8 mouse cellular contexts compared by ENCODE assay signal in genomic region chr11:102338561-102338960, GRCm38 (mm10). TPM values are rescaled to one million over a fixed set of nuclear protein-coding genes. Genes with fewer than 3 reads are reported as not detected.
A peak's percentile ranks its signal among the peaks of the same experiment; 100 is the strongest.
DNase-seq lines count a peak whose midpoint lies in the region; ATAC-seq lines count a peak whose summit lies in the region.

No protein-coding gene starts in this region.

- WGBS in intestine, embryonic 16.5 days, result 32% methylated on average over 3 of the region's 3 CpGs
- 52% methylated on average over 3 of the region's 3 CpGs for WGBS in intestine, embryonic 15.5 days

- peak; percentile 36; the same call in 1 of the 2 replicates for ATAC-seq in intestine, embryonic 16.5 days
- no peak for ATAC-seq in intestine, embryonic 15.5 days

- no peaks in the 10 kb centered on the region for H3K27me3 ChIP-seq in intestine, embryonic 16.5 days (replicated peaks; ENCODE audit: control insufficient read depth, insufficient read depth, low read length)
- H3K27me3 ChIP-seq in intestine, embryonic 15.5 days (replicated peaks), result no peaks in the 10 kb centered on the region

- no peaks in the 10 kb centered on the region for H3K9me3 ChIP-seq in intestine, embryonic 16.5 days (ENCODE audit: control insufficient read depth, low read length)
- no peaks in the 10 kb centered on the region for H3K9me3 ChIP-seq in intestine, embryonic 15.5 days

- H3K4me3 ChIP-seq in intestine, embryonic 16.5 days (ENCODE audit: low read length), result no peak overlapping the region
- H3K4me3 ChIP-seq in intestine, embryonic 15.5 days (replicated peaks), result no peak overlapping the region

- peak; percentile 48 for DNase-seq in NIH3T3 (ENCODE audit: low read depth)
- DNase-seq in cerebellum, postnatal 36 days, result peak; percentile 98 to 99
- peak; percentile 81 to 84 for DNase-seq in heart, postnatal 36 days
- peak; percentile 93 to 96 for DNase-seq in lung, adult 18-20 months
- peak; percentile 57 for DNase-seq in testis, postnatal 10 days (ENCODE audit: low spot score)
- DNase-seq in thymus, postnatal 25 days, result no peak

- no peaks in the 10 kb centered on the region for H3K36me3 ChIP-seq in intestine, embryonic 16.5 days (ENCODE audit: control insufficient read depth, insufficient read depth, low read length)
- H3K36me3 ChIP-seq in intestine, embryonic 15.5 days, result no peaks in the 10 kb centered on the region

- H3K27ac ChIP-seq in intestine, embryonic 16.5 days (ENCODE audit: low read length), result no peak overlapping the region
- H3K27ac ChIP-seq in intestine, embryonic 15.5 days, result no peak overlapping the region

- H3K9ac ChIP-seq in intestine, embryonic 16.5 days (ENCODE audit: low read depth, low read length), result no peak overlapping the region
- H3K9ac ChIP-seq in intestine, embryonic 15.5 days, result no peak overlapping the region

- H3K4me2 ChIP-seq in intestine, embryonic 16.5 days (ENCODE audit: low read depth, low read length), result no peak overlapping the region
- H3K4me2 ChIP-seq in intestine, embryonic 15.5 days (replicated peaks), result no peak overlapping the region

- intact Hi-C loops in heart, postnatal 36 days (cut with DNase I), result no loop called here

- H3K4me1 ChIP-seq in intestine, embryonic 16.5 days (ENCODE audit: control insufficient read depth, insufficient read depth, low read length), result peaks cover 4% of the 10 kb centered on the region; the same call in 1 of the 2 replicates
- peaks cover 5% of the 10 kb centered on the region; the same call in 1 of the 2 replicates for H3K4me1 ChIP-seq in intestine, embryonic 15.5 days (replicated peaks)

RNA-seq across cellular contexts. Expression of gene Ubtf, which starts 19.0 kb away (rescaled TPM):
- 65.5 and 66.0 TPM in 2 replicates for polyA plus RNA-seq in intestine, embryonic 16.5 days (2015; fragmentation: Nextera tagmentation; extraction: Ambion mirVana)
- 77.8 and 80.2 TPM in 2 replicates for polyA plus RNA-seq in intestine, embryonic 15.5 days (2015; fragmentation: Nextera tagmentation; extraction: Ambion mirVana)
- 10 to 100 TPM; 57.2 to 60.4 TPM for total RNA-seq in heart, postnatal 36 days (2021)

RNA-seq across cellular contexts. Expression of gene Slc4a1, which starts 27.4 kb away (rescaled TPM):
- 11.2 and 19.3 TPM in 2 replicates for polyA plus RNA-seq in intestine, embryonic 16.5 days (2015; fragmentation: Nextera tagmentation; extraction: Ambion mirVana)
- polyA plus RNA-seq in intestine, embryonic 15.5 days (2015; fragmentation: Nextera tagmentation; extraction: Ambion mirVana), result 15.2 and 18.0 TPM in 2 replicates
- 1 to 10 TPM; 2.1 to 7.8 TPM for total RNA-seq in heart, postnatal 36 days (2021)

RNA-seq across cellular contexts. Expression of gene Atxn7l3, which starts 42.1 kb away (rescaled TPM):
- 8.8 and 9.0 TPM in 2 replicates for polyA plus RNA-seq in intestine, embryonic 16.5 days (2015; fragmentation: Nextera tagmentation; extraction: Ambion mirVana)
- 11.8 and 13.6 TPM in 2 replicates for polyA plus RNA-seq in intestine, embryonic 15.5 days (2015; fragmentation: Nextera tagmentation; extraction: Ambion mirVana)
- 10 to 100 TPM; 22.9 to 24.2 TPM for total RNA-seq in heart, postnatal 36 days (2021)

RNA-seq across cellular contexts. Expression of gene Tmub2, which starts 53.8 kb away (rescaled TPM):
- polyA plus RNA-seq in intestine, embryonic 16.5 days (2015; fragmentation: Nextera tagmentation; extraction: Ambion mirVana), result 52.0 and 54.3 TPM in 2 replicates
- polyA plus RNA-seq in intestine, embryonic 15.5 days (2015; fragmentation: Nextera tagmentation; extraction: Ambion mirVana), result 44.3 and 48.5 TPM in 2 replicates
- total RNA-seq in heart, postnatal 36 days (2021), result 10 to 100 TPM; 25.2 to 26.7 TPM

RNA-seq across cellular contexts. Expression of gene Rundc3a, which starts 54.6 kb away (rescaled TPM):
- 6.0 and 6.8 TPM in 2 replicates for polyA plus RNA-seq in intestine, embryonic 16.5 days (2015; fragmentation: Nextera tagmentation; extraction: Ambion mirVana)
- polyA plus RNA-seq in intestine, embryonic 15.5 days (2015; fragmentation: Nextera tagmentation; extraction: Ambion mirVana), result 8.7 and 10.8 TPM in 2 replicates
- under 1 TPM in 1 of 2 experiments, not detected in 1; 0.19 TPM for total RNA-seq in heart, postnatal 36 days (2021)
